Mouse (Mus musculus) heart, adult 2 months (tissue): Measurements from ENCODE around the gene Arf4. TPM values are rescaled to one million over a fixed set of nuclear protein-coding genes. Genes with fewer than 3 reads are reported as not detected.

Source experiments
- DNase-seq, 2 experiments: peaks; one replicate each; pipeline ENCODE4 v3.0.0; 2021
- H3K27ac ChIP-seq: fragments of 200-600 bp; 2 replicates; pipeline ENCODE4 v1.8.1; 2022
- H3K27me3 ChIP-seq: fragments of 200-500 bp; 2 replicates; pipeline ENCODE4 v1.6.1; 2012; ENCODE audit warnings: mild to moderate bottlenecking, low read length, inconsistent platforms, mixed read lengths; ENCODE audit not compliant: control insufficient read depth, insufficient read depth
- H3K36me3 ChIP-seq: fragments of 200-500 bp; 2 replicates; pipeline ENCODE4 v1.6.1; 2012; ENCODE audit warnings: low read length, inconsistent platforms; ENCODE audit not compliant: control insufficient read depth, insufficient read depth
- H3K4me1 ChIP-seq: fragments of 200-500 bp; 2 replicates; pipeline ENCODE4 v1.6.1; 2011; ENCODE audit warnings: low read length; ENCODE audit not compliant: control insufficient read depth, insufficient read depth
- H3K4me3 ChIP-seq: fragments of 200-600 bp; 2 replicates; pipeline ENCODE4 v1.8.1; 2022
- H3K79me2 ChIP-seq: fragments of 200-500 bp; replicated peaks from 2 replicates; pipeline ENCODE4 v1.6.1; 2012; ENCODE audit warnings: mild to moderate bottlenecking, inconsistent platforms, low read length, moderate library complexity, mixed read lengths; ENCODE audit not compliant: control insufficient read depth, insufficient read depth
- H3K9ac ChIP-seq: fragments of 200-500 bp; 2 replicates; pipeline ENCODE4 v1.6.1; 2012; ENCODE audit warnings: low read depth, mild to moderate bottlenecking, control low read depth, inconsistent platforms, low read length, mixed read lengths
- CTCF ChIP-seq: fragments of 200-600 bp; IDR thresholded peaks from 2 replicates; pipeline ENCODE4 v1.8.1; 2022; ENCODE audit warnings: antibody characterized with exemption, mild to moderate bottlenecking, moderate library complexity
- EP300 ChIP-seq: fragments of 200-500 bp; IDR thresholded peaks from 2 replicates; pipeline ENCODE4 v1.6.1; 2011; ENCODE audit warnings: low read depth, low read length, control low read depth; ENCODE audit not compliant: insufficient read depth
- POLR2A ChIP-seq: fragments of 200-500 bp; IDR thresholded peaks from 2 replicates; pipeline ENCODE4 v1.6.1; 2011; ENCODE audit warnings: mild to moderate bottlenecking, low read depth, low read length, control low read depth; ENCODE audit not compliant: insufficient read depth
- WGBS: fragments of 180-500 bp; shearing (Covaris S2); methylation state at CpG from one replicate; pipeline ENCODE4 v1.1.7; 2018; 5-methylcytosine and 5-hydroxymethylcytosine counted together
- intact Hi-C: fragments of 180-260 bp; cut with DNase I; formaldehyde crosslinking; loops from one replicate; pipeline ENCODE4 v1.15.1; 2025
- polyA plus RNA-seq: library from polyadenylated mRNA; depleted of rRNA; stranded (reverse); fragments of >200 nt; gene quantifications from 2 replicates; pipeline ENCODE4 v1.2.3, GENCODE M21; 2012
- total RNA-seq, 2 experiments: library from RNA; stranded (reverse); gene quantifications; 2 replicates each; pipeline ENCODE4 v1.2.3; 2021

Gene Arf4
- total and polyA plus RNA-seq, 3 experiments: 55.7 to 73.2 (median 73.1) TPM

DNA sequence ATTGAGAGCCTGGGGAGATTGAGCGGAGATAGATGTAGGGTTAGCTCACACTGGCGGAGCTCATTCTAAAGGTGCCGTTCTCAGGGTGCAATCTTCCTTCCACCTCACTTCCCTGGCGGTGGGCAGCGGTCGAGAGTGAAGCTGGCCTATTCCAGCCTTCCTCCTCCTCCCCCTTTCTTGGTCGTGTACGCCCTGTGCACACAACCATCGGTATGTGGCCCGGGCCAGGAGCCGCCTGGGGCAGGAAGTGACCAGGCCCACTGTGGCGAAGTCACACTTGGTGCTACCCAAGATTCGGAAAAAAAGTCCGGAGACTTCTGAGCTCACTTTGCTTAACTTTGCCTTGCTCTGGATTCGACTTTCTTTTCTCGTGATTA lies 822 bp downstream of the Arf4 start:
- DNase-seq: peak; percentile 72 to 75
- H3K27ac ChIP-seq: peak overlapping the region; percentile 98
- H3K4me3 ChIP-seq: peak overlapping the region; percentile 95
- under 1% methylated on average over 16 of the region's 16 CpGs for WGBS
- H3K79me2 ChIP-seq: no peaks in the 10 kb centered on the region
- H3K27me3 ChIP-seq: no peaks in the 10 kb centered on the region
- H3K36me3 ChIP-seq: peaks cover 22% of the 10 kb centered on the region
- peaks cover 9% of the 10 kb centered on the region for H3K4me1 ChIP-seq
- H3K9ac ChIP-seq: peak overlapping the region; percentile 81
- TF ChIP-seq CTCF (no peak), EP300 (0 out of 2 replicates have a peak, but pooled peaks have one; percentile 48)
- intact Hi-C loops: loop anchor here (1.0 to 2.0 kb wide), 3 partner anchors 31 to 104 kb away; partner anchors contain the start of genes Pde12 and Slmap

DNA sequence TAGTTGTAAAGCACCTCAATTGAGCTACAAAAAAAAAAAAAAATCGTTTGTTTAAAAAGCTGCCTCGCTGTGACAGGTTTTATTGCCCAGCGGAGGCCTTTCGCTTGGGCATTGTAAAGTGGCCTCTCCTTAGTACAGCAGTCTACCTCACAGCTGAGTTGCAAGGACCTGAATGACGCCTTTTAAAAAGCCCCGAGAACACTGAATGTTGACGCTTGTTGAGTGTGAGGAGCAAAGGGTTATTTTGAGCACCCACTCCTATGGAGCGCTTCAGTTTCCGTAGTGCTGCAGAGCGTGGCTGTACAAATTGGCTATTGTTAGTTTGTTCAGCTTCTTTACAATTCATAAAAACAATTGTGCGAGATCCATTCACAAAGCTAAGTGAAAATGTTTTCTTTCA lies 1.4 kb downstream of the Arf4 start:
- WGBS: under 1% methylated on average over 11 of the region's 11 CpGs

DNA sequence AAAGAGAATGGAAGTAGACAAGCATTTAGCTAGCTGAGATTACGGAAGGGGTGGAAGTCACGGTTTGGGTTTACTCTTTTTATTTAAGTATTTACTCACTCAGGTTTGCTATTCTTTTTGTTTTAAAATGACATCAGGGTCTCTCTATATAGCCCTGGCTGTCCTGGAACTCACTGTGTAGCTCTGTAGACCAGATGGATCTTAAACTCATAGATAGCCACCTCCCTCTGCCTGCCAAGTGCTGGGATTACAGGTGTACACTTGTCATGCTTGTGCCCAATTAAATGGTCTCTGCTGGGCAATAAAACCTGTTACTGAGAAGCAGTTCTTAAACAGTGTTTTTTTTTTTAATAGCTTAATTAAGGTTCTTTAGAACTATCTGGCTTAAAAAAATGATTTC lies 2.1 kb downstream of the Arf4 start:
- Histone ChIP-seq H3K9ac (no peak overlapping the region), H3K27me3 (no peaks in the 10 kb centered on the region), H3K27ac (no peak overlapping the region), H3K4me1 (peaks cover 9% of the 10 kb centered on the region), H3K79me2 (no peaks in the 10 kb centered on the region), H3K4me3 (peak overlapping the region; percentile 95), H3K36me3 (peaks cover 22% of the 10 kb centered on the region)
- DNase-seq: no peak
- 3% methylated on average over 2 of the region's 2 CpGs for WGBS
- TF ChIP-seq POLR2A (no peak), EP300 (no peak), CTCF (peak; percentile 53)
- intact Hi-C loops: loop anchor here (2.0 kb wide), 3 partner anchors 61 to 149 kb away; partner anchors contain the start of gene Slmap

More for the DNA sequence above, 1.4 kb downstream of the Arf4 start:
- H3K79me2 ChIP-seq: no peaks in the 10 kb centered on the region
- H3K9ac ChIP-seq: peak overlapping the region; percentile 64
- DNase-seq: peak in 1 of 2 experiments; percentile 29
- H3K36me3 ChIP-seq: peaks cover 22% of the 10 kb centered on the region
- intact Hi-C loops: loop anchor here (2.0 kb wide), 2 partner anchors 60 to 104 kb away; partner anchors contain the start of gene Slmap
- peak overlapping the region; percentile 98 for H3K27ac ChIP-seq
- peak overlapping the region; percentile 95 for H3K4me3 ChIP-seq
- TF ChIP-seq POLR2A: no peak
- TF ChIP-seq CTCF: no peak
- TF ChIP-seq EP300: no peak
- H3K27me3 ChIP-seq: no peaks in the 10 kb centered on the region
- peaks cover 9% of the 10 kb centered on the region for H3K4me1 ChIP-seq

DNA sequence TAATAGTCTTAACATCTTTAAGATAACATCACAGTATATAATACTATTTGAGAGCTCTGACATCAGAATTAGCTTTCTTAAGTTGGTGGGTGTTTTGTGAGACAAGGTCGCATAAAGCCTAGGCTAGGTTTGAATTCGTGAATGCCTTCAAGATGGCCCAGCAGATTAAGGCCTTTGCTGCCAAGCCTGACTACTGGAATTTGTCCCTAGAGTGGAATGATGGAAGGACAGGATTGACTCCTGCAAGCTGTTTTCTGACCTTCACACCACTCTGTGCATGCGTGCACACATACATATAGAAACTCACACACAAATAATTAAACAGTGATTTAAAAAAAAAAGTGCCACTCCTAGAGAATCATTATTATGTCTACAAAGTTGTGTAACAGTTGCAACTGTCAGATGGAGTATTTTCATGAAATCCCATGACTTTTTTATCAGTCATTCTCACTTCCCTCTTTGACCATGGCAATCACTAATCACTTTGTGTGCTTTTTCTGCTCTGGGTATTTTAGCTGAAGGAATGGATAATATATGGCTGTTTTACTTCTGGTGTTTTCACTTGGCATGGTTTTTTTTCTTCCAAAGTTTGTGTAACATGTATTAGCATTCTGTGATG lies 5.2 kb downstream of the Arf4 start:
- 31% methylated on average over 3 of the region's 3 CpGs for WGBS
- TF ChIP-seq CTCF (peak; percentile 15; the same call in 1 of the 2 replicates), POLR2A (no peak)
- Histone ChIP-seq H3K79me2 (peaks cover 3% of the 10 kb centered on the region; the same call in 1 of the 2 replicates), H3K4me1 (peaks cover 8% of the 10 kb centered on the region), H3K4me3 (no peak overlapping the region), H3K27ac (no peak overlapping the region), H3K27me3 (no peaks in the 10 kb centered on the region), H3K36me3 (peaks cover 35% of the 10 kb centered on the region), H3K9ac (no peak overlapping the region)
- no peak for DNase-seq
- intact Hi-C loops: no loop called here

DNA sequence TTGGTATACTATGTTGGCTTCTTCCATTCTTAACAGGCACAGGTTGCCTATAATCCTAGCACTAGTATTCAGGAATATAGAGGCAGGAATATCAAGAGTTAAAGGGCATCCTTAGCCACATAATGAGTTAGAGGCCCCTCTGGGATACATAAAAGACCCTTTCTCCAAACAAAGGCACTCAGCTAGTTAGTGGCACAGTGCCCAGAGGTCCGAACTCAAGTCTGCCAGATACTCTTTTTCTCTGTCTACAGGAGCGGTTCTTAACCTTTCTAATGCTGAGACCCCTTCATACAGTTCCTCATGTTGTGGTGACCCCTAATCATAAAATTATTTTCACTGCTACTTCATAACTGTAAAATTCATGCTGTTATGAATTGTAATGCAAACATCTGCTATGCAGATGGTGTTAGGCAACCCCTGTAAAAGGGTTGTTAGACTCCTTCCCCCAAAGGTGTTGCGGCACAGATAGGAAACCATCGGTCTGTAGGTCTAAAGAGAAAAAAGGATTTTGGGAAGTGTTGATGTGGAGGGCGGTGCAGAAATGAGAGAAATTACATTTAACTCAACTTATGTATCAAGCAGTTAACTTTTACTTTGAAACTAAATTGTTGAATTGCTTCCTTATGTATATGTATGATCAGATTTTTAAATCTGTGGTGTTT lies 8.2 kb downstream of the Arf4 start:
- TF ChIP-seq CTCF: no peak
- TF ChIP-seq POLR2A: no peak
- no peak for TF ChIP-seq EP300
- peaks cover 4% of the 10 kb centered on the region for H3K4me1 ChIP-seq
- H3K9ac ChIP-seq: no peak overlapping the region
- H3K4me3 ChIP-seq: no peak overlapping the region
- H3K79me2 ChIP-seq: peaks cover 3% of the 10 kb centered on the region; the same call in 1 of the 2 replicates
- H3K36me3 ChIP-seq: peaks cover 26% of the 10 kb centered on the region
- DNase-seq: no peak
- intact Hi-C loops: no loop called here
- H3K27ac ChIP-seq: no peak overlapping the region
- H3K27me3 ChIP-seq: no peaks in the 10 kb centered on the region
- WGBS: 56% methylated on average over 5 of the region's 5 CpGs

DNA sequence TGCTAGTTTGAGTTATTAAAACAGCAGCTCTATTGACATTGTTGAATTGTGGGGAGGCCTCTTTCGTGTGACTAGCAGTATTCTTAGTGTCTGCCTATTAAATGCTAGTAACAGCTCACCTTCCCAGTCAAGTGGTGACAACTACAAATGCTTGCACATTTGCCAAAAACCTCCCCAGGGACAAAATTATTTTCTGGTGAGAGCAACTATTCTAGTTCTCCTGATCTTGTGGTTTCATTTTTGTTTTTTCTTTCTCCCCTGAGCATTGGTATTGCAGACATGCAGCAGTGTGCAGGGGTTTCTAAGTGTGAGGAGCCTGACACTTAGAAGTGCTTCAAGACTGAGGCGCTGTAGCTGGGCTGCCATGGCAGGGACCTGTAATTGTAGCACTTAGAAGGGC lies 9.9 kb downstream of the Arf4 start:
- TF ChIP-seq POLR2A (no peak), CTCF (no peak), EP300 (no peak)
- 0 out of 2 replicates have a peak overlapping the region, but pooled peaks have one; percentile 20 for H3K9ac ChIP-seq
- no peak overlapping the region for H3K4me3 ChIP-seq
- 50% methylated on average over 2 of the region's 2 CpGs for WGBS
- intact Hi-C loops: no loop called here
- H3K27ac ChIP-seq: no peak overlapping the region
- H3K4me1 ChIP-seq: peaks cover 4% of the 10 kb centered on the region
- H3K27me3 ChIP-seq: no peaks in the 10 kb centered on the region
- peaks cover 26% of the 10 kb centered on the region for H3K36me3 ChIP-seq
- H3K79me2 ChIP-seq: peaks cover 3% of the 10 kb centered on the region; the same call in 1 of the 2 replicates
- no peak for DNase-seq
